Mouse (Mus musculus) forebrain, embryonic 15.5 days (tissue): ENCODE measurements at regions not wholly inside any gene's neighbourhood (a gene's known extent, or its start where the extent isn't known, plus 50 kb on each side); places are given as distances from the start of the nearest gene placed in this dataset.

ENCODE experiments used
- ATAC-seq: fragments of 200-750 bp; cut with Nextera tagmentation; replicated peaks from 2 replicates; pipeline ENCODE4 v1.8.0; 2017; ENCODE audit warnings: mild to moderate bottlenecking, moderate TSS enrichment, moderate library complexity
- H3K27ac ChIP-seq: fragments of 300-500 bp; sonication (generic); replicated peaks from 2 replicates; pipeline ENCODE4 v1.5.1; 2015; ENCODE audit warnings: mild to moderate bottlenecking, inconsistent platforms
- H3K27me3 ChIP-seq: fragments of 300-500 bp; sonication (generic); 2 replicates; pipeline ENCODE4 v1.6.1; 2015; ENCODE audit warnings: inconsistent platforms
- H3K36me3 ChIP-seq: fragments of 300-500 bp; sonication (generic); 2 replicates; pipeline ENCODE4 v1.6.1; 2015; ENCODE audit warnings: mild to moderate bottlenecking, inconsistent platforms
- H3K4me1 ChIP-seq: fragments of 300-500 bp; sonication (generic); 2 replicates; pipeline ENCODE4 v1.6.1; 2015; ENCODE audit warnings: inconsistent platforms
- H3K4me2 ChIP-seq: fragments of 300-500 bp; sonication (generic); replicated peaks from 2 replicates; pipeline ENCODE4 v1.6.1; 2015; ENCODE audit warnings: mild to moderate bottlenecking, inconsistent platforms
- H3K4me3 ChIP-seq: fragments of 300-500 bp; sonication (generic); 2 replicates; pipeline ENCODE4 v1.5.1; 2015; ENCODE audit warnings: mild to moderate bottlenecking, inconsistent platforms
- H3K9ac ChIP-seq: fragments of 300-500 bp; sonication (generic); replicated peaks from 2 replicates; pipeline ENCODE4 v1.6.1; 2015; ENCODE audit warnings: mild to moderate bottlenecking, inconsistent platforms
- H3K9me3 ChIP-seq: fragments of 300-500 bp; sonication (generic); 2 replicates; pipeline ENCODE4 v1.6.1; 2016; ENCODE audit warnings: inconsistent platforms
- WGBS: fragments of 180-500 bp; shearing (Covaris S2); methylation state at CpG from one replicate; pipeline ENCODE4 v1.1.7; 2015; ENCODE audit warnings: mixed read lengths; 5-methylcytosine and 5-hydroxymethylcytosine counted together

GRCm38 (mm10) chr8:12127106-12127800 lies 151.4 kb upstream of the A230072I06Rik start:
- Histone ChIP-seq H3K4me1 (peaks cover 36% of the 10 kb centered on the region), H3K9me3 (no peaks in the 10 kb centered on the region), H3K36me3 (no peaks in the 10 kb centered on the region), H3K9ac (peak overlapping the region; percentile 5; the same call in 1 of the 2 replicates), H3K4me3 (0 out of 2 replicates have a peak overlapping the region, but pooled peaks have one; percentile 9), H3K27ac (peak overlapping the region; percentile 95), H3K27me3 (peaks cover 16% of the 10 kb centered on the region; the same call in 1 of the 2 replicates), H3K4me2 (peak overlapping the region; percentile 19)
- ATAC-seq = peak; percentile 65
- 3% methylated on average over 14 of the region's 14 CpGs for WGBS

- peaks cover 17% of the 10 kb centered on the region; the same call in 1 of the 2 replicates for H3K27me3 ChIP-seq
- H3K4me1 ChIP-seq = peaks cover 36% of the 10 kb centered on the region
- no peak overlapping the region for H3K4me3 ChIP-seq
- WGBS = 11% methylated on average over 4 of the region's 4 CpGs
- H3K4me2 ChIP-seq = peak overlapping the region; percentile 19
- ATAC-seq = peak; percentile 32
- peak overlapping the region; percentile 5; the same call in 1 of the 2 replicates for H3K9ac ChIP-seq
- H3K27ac ChIP-seq = peak overlapping the region; percentile 95
- H3K9me3 ChIP-seq = no peaks in the 10 kb centered on the region
- H3K36me3 ChIP-seq = no peaks in the 10 kb centered on the region
Observed at GRCm38 (mm10) chr8:12127801-12128490, 150.7 kb upstream of the A230072I06Rik start.

- H3K4me1 ChIP-seq = peaks cover 41% of the 10 kb centered on the region
- WGBS = 63% methylated on average over 5 of the region's 5 CpGs
- peaks cover 31% of the 10 kb centered on the region for H3K27me3 ChIP-seq
- no peaks in the 10 kb centered on the region for H3K36me3 ChIP-seq
- H3K4me3 ChIP-seq = no peak overlapping the region
- no peak overlapping the region for H3K9ac ChIP-seq
- no peak overlapping the region for H3K4me2 ChIP-seq
- no peaks in the 10 kb centered on the region for H3K9me3 ChIP-seq
- H3K27ac ChIP-seq = no peak overlapping the region
- no peak for ATAC-seq
Observed at GRCm38 (mm10) chr8:12130591-12130990, 148.0 kb upstream of the A230072I06Rik start.

- whole genome bisulfite sequencing = 74% methylated on average over 1 of the region's 1 CpGs
- H3K27me3 ChIP-seq = peaks cover 43% of the 10 kb centered on the region
Observed at GRCm38 (mm10) chr8:12134200-12134599, 144.4 kb upstream of the A230072I06Rik start.

GRCm38 (mm10) chr8:12135392-12136177 lies 143.0 kb upstream of the A230072I06Rik start:
- Histone ChIP-seq H3K27me3 (peaks cover 45% of the 10 kb centered on the region), H3K27ac (peak overlapping the region; percentile 83), H3K9me3 (no peaks in the 10 kb centered on the region), H3K9ac (no peak overlapping the region), H3K4me3 (no peak overlapping the region), H3K4me1 (peaks cover 40% of the 10 kb centered on the region), H3K36me3 (no peaks in the 10 kb centered on the region), H3K4me2 (0 out of 2 replicates have a peak overlapping the region, but pooled peaks have one; percentile 2)
- 14% methylated on average over 14 of the region's 14 CpGs for WGBS
- peak; percentile 93 for ATAC-seq

More at GRCm38 (mm10) chr8:12134200-12134599, 144.4 kb upstream of the A230072I06Rik start:
- Histone ChIP-seq H3K4me2 (no peak overlapping the region), H3K27ac (no peak overlapping the region), H3K9ac (no peak overlapping the region), H3K9me3 (no peaks in the 10 kb centered on the region), H3K4me3 (no peak overlapping the region), H3K4me1 (peaks cover 42% of the 10 kb centered on the region), H3K36me3 (no peaks in the 10 kb centered on the region)
- ATAC-seq = no peak

- Histone ChIP-seq H3K27me3 (peaks cover 47% of the 10 kb centered on the region), H3K4me1 (peaks cover 40% of the 10 kb centered on the region)
- WGBS = 6% methylated on average over 5 of the region's 5 CpGs
Observed at GRCm38 (mm10) chr8:12136178-12136455, 142.5 kb upstream of the A230072I06Rik start.

GRCm38 (mm10) chr8:12137496-12137895 lies 141.1 kb upstream of the A230072I06Rik start:
- H3K9ac ChIP-seq = no peak overlapping the region
- H3K4me2 ChIP-seq = no peak overlapping the region
- peaks cover 40% of the 10 kb centered on the region for H3K27me3 ChIP-seq
- no peak overlapping the region for H3K4me3 ChIP-seq
- H3K36me3 ChIP-seq = no peaks in the 10 kb centered on the region
- peaks cover 40% of the 10 kb centered on the region for H3K4me1 ChIP-seq
- H3K9me3 ChIP-seq = no peaks in the 10 kb centered on the region
- no peak for ATAC-seq
- 28% methylated on average over 3 of the region's 3 CpGs for WGBS
- no peak overlapping the region for H3K27ac ChIP-seq

More at GRCm38 (mm10) chr8:12136178-12136455, 142.5 kb upstream of the A230072I06Rik start:
- Histone ChIP-seq H3K4me3 (no peak overlapping the region), H3K9ac (no peak overlapping the region), H3K9me3 (no peaks in the 10 kb centered on the region), H3K4me2 (no peak overlapping the region), H3K27ac (peak overlapping the region; percentile 83), H3K36me3 (no peaks in the 10 kb centered on the region)
- peak; percentile 87 for ATAC-seq

GRCm38 (mm10) chr8:12137913-12138312 lies 140.7 kb upstream of the A230072I06Rik start:
- H3K36me3 ChIP-seq = no peaks in the 10 kb centered on the region
- H3K9ac ChIP-seq = no peak overlapping the region
- H3K27me3 ChIP-seq = peaks cover 40% of the 10 kb centered on the region
- peaks cover 40% of the 10 kb centered on the region for H3K4me1 ChIP-seq
- ATAC-seq = peak; percentile 56
- no peak overlapping the region for H3K4me2 ChIP-seq
- WGBS = 27% methylated on average over 8 of the region's 8 CpGs
- no peak overlapping the region for H3K4me3 ChIP-seq
- H3K9me3 ChIP-seq = no peaks in the 10 kb centered on the region
- H3K27ac ChIP-seq = no peak overlapping the region

- Histone ChIP-seq H3K4me3 (no peak overlapping the region), H3K9me3 (no peaks in the 10 kb centered on the region), H3K4me2 (no peak overlapping the region), H3K36me3 (no peaks in the 10 kb centered on the region), H3K9ac (no peak overlapping the region), H3K27me3 (0 out of 2 replicates have a peak, but pooled peaks cover 9% of the 10 kb centered on the region), H3K27ac (peak overlapping the region; percentile 4; the same call in 1 of the 2 replicates), H3K4me1 (peaks cover 16% of the 10 kb centered on the region)
- ATAC-seq = 0 out of 2 replicates have a peak, but pooled peaks have one; percentile 51
- 11% methylated on average over 7 of the region's 7 CpGs for WGBS
Observed at GRCm38 (mm10) chr8:12151679-12152078, 126.9 kb upstream of the A230072I06Rik start.

- WGBS = 76% methylated on average over 9 of the region's 9 CpGs
- no peak overlapping the region for H3K4me3 ChIP-seq
- ATAC-seq = no peak
- no peaks in the 10 kb centered on the region for H3K36me3 ChIP-seq
- H3K9me3 ChIP-seq = no peaks in the 10 kb centered on the region
- peaks cover 16% of the 10 kb centered on the region for H3K4me1 ChIP-seq
- H3K9ac ChIP-seq = no peak overlapping the region
- no peak overlapping the region for H3K27ac ChIP-seq
- H3K4me2 ChIP-seq = no peak overlapping the region
- H3K27me3 ChIP-seq = 0 out of 2 replicates have a peak, but pooled peaks cover 9% of the 10 kb centered on the region
Observed at GRCm38 (mm10) chr8:12152825-12153224, 125.8 kb upstream of the A230072I06Rik start.

- Histone ChIP-seq H3K4me3 (no peak overlapping the region), H3K27me3 (peaks cover 8% of the 10 kb centered on the region), H3K36me3 (no peaks in the 10 kb centered on the region), H3K4me2 (no peak overlapping the region), H3K27ac (no peak overlapping the region), H3K9me3 (no peaks in the 10 kb centered on the region), H3K4me1 (peaks cover 7% of the 10 kb centered on the region), H3K9ac (no peak overlapping the region)
- ATAC-seq = no peak
- 78% methylated on average over 1 of the region's 1 CpGs for WGBS
Observed at GRCm38 (mm10) chr8:12156893-12157292, 121.7 kb upstream of the A230072I06Rik start.

- WGBS = 93% methylated on average over 9 of the region's 9 CpGs
- Histone ChIP-seq H3K4me2 (no peak overlapping the region), H3K4me1 (peaks cover 8% of the 10 kb centered on the region), H3K27ac (no peak overlapping the region), H3K9ac (no peak overlapping the region), H3K27me3 (peaks cover 15% of the 10 kb centered on the region), H3K36me3 (no peaks in the 10 kb centered on the region), H3K9me3 (no peaks in the 10 kb centered on the region), H3K4me3 (no peak overlapping the region)
- no peak for ATAC-seq
Observed at GRCm38 (mm10) chr8:12158188-12158587, 120.4 kb upstream of the A230072I06Rik start.
